Mouse (Mus musculus) gastrocnemius, postnatal 25 days (tissue): ENCODE data around the gene Prdm16. TPM values are rescaled to one million over a fixed set of nuclear protein-coding genes. Genes with fewer than 3 reads are reported as not detected.
A peak's percentile ranks its signal among the peaks of the same experiment; 100 is the strongest.

Source experiments
- DNase-seq: peaks from one replicate; pipeline ENCODE4 v3.0.0; 2022
- total RNA-seq, 2 experiments: library from RNA; stranded (reverse); gene quantifications; 1 replicate in 1 of 2; 2 replicates in 1 of 2; pipeline ENCODE4 v1.2.3; 2021

Gene Prdm16
- total RNA-seq, 2 experiments from 2014 or later, result 1.7 to 3.0 TPM

- no peak for DNase-seq
Observed at GRCm38 (mm10) chr4:154516470-154516869, 120.2 kb downstream of the Prdm16 start.

DNA sequence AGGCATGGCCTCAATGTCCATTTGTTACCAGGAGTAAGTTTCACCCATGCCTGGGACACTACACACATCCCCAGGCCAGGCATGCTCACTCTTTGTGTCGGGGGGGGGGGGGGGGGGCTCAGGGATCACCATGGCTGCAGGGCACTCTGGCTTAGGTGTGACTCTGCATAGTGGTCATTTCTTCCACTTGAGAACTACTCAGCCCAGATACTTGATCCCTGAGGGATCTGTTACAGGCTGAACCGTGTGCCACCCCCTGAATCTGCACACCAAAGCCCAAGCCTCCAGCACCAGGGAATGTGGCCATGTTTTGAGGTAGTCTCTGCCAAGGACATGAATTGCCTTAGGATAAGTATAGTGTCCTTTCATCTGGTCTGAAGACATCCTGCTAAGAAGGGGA is 123.0 kb downstream of the Prdm16 start:
- DNase-seq, result peak; percentile 23

GRCm38 (mm10) chr4:154512518-154513090 is 124.1 kb downstream of the Prdm16 start:
- DNase-seq, result no peak

DNA sequence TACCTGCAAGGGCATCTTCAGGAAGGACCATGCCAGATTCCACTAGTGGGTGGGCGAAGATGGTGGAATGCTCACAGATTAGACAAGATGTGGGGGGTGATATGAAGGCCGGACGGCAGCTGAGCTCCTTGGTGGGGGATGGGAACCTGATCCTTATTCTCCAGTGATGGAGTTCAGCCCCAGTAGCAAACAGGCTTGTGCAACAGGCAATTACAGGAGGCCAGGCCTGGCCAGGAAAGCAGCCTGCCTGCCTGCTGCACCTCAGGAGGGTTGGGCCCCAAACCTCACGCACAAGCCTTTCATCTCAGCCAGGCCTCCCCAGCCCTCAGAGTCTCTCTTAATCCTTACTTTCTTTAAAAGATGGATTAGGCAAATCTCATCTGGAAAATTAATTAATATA is 124.9 kb downstream of the Prdm16 start:
- DNase-seq, result no peak

DNA sequence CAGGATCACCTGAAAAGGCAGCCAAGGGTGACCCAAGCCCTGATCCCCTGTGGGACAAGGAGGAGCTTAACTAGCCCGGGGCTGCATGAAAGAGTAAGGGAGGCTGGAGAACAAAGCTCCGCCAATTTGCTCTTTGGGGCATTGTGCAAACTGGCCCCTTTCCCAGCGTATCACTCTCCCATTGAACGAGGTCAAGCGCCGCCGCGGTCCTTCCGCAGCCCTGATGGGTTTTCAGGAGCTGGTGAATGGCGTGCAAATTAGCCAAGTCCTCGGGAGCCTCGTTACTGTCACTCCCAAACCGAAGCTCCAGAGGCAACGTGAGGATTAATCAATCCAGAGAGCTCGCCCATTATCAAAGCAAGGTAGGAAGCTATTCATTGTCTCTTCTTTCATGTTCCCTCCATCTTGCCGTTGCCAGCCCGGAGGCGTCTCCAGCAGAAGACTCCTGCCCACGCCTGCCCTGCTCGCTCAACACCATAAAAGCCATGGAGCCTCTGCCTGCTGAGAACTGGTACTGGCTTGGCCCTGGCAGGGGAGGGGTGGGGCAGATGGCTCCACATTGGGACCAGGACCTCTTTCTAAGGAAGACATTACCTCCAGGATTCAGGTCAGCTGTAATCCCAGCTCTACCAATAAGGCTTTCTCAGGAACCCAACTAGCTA is 129.8 kb downstream of the Prdm16 start:
- no peak for DNase-seq

GRCm38 (mm10) chr4:154505313-154505712 is 131.4 kb downstream of the Prdm16 start:
- no peak for DNase-seq

GRCm38 (mm10) chr4:154503260-154503829 is 133.3 kb downstream of the Prdm16 start:
- DNase-seq, result no peak

- DNase-seq, result no peak
Observed at GRCm38 (mm10) chr4:154502403-154503000, 134.2 kb downstream of the Prdm16 start.

DNA sequence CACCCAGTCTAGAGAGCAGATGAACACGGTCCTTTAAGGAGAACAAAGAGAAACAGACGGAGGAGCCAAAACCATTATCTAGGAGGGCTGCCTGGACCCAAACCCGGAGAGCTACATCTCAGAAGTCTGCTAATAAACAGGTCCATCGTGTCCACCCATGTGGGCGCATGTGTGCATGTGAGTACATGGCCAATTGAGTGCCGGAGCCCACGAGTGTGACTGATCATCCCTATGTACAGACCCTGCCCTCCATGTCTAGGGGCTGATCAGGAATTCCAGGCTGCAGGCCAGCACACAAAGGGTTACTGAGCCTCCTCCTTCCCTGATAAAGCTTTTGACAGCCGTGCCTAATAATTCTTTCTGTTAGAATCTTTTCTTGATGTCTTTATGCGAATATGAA is 136.0 kb downstream of the Prdm16 start:
- DNase-seq, result no peak

DNA sequence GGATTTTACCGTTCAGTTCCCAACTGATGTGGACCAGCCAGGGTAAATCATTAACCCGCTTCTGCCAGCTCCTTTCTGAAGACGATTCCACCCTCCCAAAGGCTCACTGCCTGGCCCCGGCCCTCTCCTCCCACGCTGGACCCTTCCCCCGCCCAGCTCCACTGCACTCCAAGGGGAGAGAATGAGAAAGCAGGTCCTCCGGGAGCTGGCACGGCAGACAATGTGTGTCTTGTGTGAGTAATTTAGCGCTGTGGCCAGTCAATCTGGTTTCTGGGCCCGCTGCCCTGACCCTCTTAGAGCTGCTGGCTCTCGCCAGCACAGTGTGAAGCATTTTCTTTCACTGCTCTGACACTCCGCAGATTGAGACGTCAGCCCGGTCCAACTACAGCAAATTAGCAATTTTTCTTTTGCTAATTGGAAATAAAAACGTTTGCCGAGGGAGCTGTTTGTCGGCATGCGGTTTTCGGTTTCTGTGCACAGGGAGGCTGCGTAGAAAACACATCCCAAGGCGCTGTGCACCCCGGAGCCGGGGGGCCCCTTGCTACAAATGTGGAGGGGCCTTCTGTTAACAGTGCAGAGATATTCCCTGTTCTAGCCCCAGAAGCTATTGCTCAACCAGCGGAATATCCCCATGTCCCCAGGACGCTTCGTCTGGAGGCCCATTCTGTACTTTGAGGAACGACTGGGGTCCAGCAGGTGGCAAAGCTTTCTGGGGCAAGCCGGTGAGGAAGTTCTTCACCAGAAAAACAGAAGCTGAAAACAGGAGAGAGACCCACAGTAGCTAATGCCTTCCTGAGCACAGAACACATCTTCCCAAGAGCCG is 136.8 kb downstream of the Prdm16 start:
- DNase-seq, result peak; percentile 72

DNA sequence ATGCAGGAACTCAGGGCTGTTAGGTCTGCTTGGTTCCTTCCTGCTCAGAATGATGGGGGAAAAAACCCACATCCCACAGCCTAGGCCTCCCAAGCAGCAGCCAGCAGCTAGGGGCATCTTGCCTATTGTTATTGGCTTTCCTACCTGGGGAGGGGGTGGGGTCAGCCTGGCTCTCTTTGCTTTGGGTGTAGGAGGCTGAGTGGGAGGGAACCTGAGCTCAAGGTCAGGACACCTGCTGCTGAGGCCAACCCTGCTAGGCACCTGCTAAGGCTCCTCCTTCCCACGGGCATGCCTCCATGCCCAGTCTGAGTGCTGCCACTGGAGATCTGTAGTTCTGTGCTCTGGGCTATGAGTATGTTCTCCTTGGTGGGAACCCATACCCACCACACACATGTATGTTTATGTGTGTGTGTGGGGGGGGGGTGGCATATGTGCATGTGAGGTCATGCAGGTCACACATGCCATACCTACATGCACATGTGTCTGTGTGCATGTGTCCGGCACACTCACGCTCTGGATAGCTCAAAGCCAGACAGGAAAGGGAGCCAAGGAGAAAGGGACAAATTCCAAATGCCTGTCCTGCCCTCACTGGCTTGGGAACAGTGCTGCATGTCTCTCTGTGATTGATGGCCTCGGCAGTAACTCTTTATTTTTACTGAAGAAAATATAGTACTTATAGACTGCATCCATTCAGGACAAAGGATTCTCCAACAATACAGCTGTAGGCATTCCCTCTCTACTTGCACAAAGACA is 139.1 kb downstream of the Prdm16 start:
- no peak for DNase-seq

- DNase-seq, result peak; percentile 73
Observed at GRCm38 (mm10) chr4:154496991-154497390, 139.7 kb downstream of the Prdm16 start.

DNA sequence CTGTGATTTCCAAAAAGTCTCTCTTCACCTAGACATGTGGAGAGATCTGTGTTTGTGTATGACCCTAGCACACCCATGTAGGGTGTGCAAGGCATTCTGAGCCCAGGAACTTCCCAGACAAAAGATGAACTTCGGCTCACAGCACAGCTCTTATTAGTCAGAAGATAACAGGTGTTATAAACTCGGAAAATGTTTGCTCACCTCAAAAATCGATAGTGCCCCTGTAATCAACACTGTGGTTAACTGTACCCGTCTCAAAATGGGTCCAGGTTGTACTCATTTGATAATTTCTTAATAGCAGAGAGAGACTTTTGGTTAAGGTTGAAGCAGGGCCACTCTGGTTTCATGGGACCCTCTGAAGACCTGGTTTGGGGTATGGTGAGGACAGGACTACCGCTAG is 140.2 kb downstream of the Prdm16 start:
- no peak for DNase-seq

DNA sequence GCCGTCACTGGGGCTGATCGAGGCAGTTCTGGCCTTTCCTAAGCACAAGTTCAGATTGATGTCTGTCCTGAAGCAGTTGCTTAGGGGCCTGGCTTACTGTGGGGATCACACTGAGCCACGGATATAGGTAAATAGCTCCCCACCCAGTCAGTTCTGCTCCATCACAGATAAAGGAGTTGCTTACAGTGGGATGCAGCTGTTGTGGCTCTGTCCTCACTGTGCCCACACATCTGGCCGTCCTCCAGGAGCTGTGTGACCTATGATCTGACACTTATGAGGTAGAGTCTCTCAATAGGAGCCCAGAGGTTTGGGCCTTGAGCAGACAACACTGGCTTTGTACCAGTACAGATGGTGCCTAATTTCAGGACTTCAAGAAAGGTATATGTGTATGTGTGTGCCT is 142.7 kb downstream of the Prdm16 start:
- DNase-seq, result no peak

DNA sequence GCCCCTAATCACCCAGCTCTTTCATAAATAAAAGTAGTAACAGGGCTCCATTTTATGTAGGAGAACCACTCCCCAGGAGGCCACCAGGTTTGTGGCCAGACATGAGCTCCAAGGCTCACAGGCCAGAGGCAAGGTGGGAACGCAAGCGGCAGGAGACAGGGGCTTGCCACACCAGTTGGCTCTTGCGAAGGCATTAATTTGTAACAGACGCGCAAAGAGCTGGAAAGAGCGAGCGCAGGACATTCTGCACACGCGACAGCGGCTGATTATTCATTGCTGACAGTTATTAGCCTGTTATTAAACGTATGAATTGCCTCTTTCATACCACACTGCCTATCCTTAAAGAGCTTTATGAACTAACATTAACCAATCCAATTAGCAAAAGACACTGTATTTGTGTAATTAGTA is 144.0 kb downstream of the Prdm16 start:
- DNase-seq, result no peak

DNA sequence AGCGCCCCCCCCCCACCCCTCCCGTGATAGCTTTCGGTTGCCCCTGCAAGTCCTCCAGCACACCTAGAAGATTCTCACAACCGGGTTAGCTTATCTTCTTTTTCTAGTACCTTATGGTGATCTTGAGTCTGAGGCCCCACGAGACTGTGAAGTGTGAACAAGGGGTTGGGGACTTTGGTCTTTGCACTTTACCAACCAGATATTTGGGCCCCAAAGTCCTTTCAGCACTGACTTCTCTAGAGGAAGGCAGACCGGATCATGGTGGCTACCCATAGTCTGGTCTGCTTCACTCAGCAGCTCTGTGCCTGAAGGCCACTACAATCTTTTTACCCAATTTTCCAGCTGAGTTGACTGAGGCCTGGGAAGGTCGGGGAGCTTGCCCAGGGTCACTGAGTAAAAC is 144.4 kb downstream of the Prdm16 start:
- no peak for DNase-seq

DNA sequence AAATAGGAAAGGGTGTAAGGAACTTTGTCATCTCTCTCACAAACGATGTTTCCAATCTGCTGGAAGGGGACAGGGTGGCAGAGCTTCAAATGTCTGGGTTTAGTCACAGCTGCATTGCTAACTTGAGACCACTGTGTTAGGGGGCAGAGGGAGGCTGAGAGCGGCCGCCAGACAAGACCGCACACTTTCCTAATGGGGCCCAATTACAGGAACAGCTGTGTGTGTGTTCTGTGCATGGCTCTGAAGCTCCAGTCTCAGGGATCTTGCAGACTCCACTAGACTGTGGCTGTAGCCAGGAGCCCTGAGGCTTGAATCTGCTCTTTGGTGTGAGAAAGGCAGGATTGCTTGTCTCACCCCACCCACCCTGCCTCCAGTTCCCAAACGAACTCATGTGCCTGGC is 148.6 kb downstream of the Prdm16 start:
- DNase-seq, result no peak

DNA sequence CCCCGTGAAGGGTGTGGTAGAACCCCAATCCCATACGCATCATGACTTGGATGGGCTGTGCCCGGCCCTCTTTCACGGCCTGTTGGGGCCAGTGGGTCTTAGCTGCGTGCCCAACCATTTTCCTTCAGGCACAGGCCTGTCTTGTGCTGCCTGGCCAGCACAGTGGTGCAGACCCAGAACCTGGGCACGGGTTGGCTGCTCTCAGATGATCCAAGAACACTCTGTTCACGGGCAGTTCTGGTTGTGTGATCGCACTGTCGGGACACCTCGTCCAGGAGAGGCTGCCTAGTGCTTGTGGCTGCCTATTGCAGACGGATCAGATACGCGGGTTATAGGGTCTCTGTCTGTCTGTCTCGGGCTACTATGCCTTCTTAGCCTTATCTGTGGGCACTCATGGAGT is 154.0 kb downstream of the Prdm16 start:
- no peak for DNase-seq

GRCm38 (mm10) chr4:154481771-154482637 is 154.7 kb downstream of the Prdm16 start:
- DNase-seq, result peak; percentile 16

DNA sequence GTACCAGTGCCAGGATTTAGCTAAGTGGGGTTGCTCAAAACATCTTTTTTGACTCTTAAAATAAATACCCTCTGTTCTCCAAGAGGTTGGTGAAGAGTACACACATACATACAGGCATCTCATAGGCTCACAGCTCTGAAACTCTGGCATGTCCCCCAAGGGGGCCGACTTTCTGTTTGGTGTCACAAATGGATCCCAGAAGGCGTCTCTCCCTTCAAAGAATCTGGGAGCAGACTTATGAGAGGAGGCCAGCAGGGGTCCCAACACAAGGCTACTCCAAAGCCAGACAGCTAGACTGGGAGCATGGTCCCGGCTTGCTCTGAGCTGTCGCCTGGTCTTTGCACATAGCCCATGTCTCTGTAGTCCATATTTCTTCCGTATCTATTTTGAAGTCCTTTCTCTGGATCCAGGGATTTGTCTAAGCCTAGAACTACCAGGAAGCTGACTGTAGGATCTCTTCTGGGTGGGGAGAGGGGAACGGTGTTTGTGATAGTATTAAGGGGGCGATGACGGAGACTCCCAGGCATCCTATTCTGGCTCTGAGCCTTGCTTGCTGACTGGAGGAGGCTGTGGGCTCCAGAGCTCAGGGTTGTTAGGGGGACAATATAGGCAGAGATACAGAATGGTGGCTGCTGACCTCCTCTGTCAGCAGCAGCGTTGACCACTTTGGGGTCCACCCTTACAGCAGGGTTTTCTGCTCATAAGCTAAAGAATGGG is 156.0 kb downstream of the Prdm16 start:
- no peak for DNase-seq
